Mouse (Mus musculus): ENCODE data around the gene Shc1. TPM values are rescaled to one million over a fixed set of nuclear protein-coding genes. Genes with fewer than 3 reads are reported as not detected.
A peak's percentile ranks its signal among the peaks of the same experiment; 100 is the strongest.

Gene Shc1
- total RNA-seq, 1 experiment from 2014 or later = 50.8 TPM

- ATAC-seq (replicated peaks in 1 of 2; ENCODE audit: insufficient read depth in 1 of 2, low FRiP score in 2 of 2, low TSS enrichment in 1 of 2, low read depth in 1 of 2, poor library complexity in 2 of 2, severe bottlenecking in 2 of 2) = peak; percentile 76 to 80
These were observed 40.9 kb downstream of the Shc1 start for GRCm38 (mm10) chr3:89458965-89459807.

DNA sequence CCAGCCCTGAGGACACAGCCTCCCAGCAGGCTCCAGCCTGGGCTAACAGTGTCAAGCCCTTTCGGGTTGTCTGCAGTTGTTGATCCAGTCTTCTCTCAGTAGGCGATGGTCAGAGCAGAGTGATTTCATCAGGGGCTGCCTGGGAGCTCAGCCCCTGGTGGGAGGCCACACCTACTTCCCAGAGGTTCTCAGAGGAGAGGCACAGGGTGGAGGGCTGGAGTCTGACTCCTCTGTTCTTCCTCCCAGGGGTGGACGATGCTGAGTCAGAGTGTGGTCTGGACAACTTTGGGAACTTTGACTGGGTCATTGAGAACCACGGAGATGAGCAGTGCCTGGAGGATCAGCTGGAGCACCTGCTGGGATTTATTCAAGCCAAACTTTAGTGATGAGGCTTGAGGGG is 50.0 kb downstream of the Shc1 start:
- no peak for ATAC-seq (replicated peaks in 1 of 2; ENCODE audit: insufficient read depth in 1 of 2, low FRiP score in 2 of 2, low TSS enrichment in 1 of 2, low read depth in 1 of 2, poor library complexity in 2 of 2, severe bottlenecking in 2 of 2)

DNA sequence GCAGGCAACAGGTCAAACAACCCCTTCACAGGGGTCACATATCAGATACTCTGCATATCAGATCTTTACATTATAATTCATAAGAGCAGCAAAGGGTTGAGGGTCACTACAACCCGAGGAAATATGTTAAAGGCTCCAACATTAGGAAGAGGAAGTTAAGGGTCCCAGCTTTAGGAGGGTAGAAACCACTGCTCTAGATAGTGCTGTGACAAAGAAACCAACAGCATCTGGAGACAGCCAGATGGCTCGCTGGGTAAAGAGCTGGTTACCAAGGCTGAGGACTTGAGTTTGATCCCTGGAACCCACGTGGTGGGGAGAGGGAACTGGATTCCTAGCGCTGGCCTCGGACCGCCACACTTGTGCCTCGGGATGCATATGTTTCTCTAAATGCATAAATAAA is 54.0 kb downstream of the Shc1 start:
- ATAC-seq (replicated peaks in 1 of 2; ENCODE audit: insufficient read depth in 1 of 2, low FRiP score in 2 of 2, low TSS enrichment in 1 of 2, low read depth in 1 of 2, poor library complexity in 2 of 2, severe bottlenecking in 2 of 2) = no peak

GRCm38 (mm10) chr3:89473838-89474237 is 55.6 kb downstream of the Shc1 start:
- peak; percentile 27 to 29; a peak in 1 of 4 replicates for ATAC-seq (replicated peaks in 1 of 2; ENCODE audit: insufficient read depth in 1 of 2, low FRiP score in 2 of 2, low TSS enrichment in 1 of 2, low read depth in 1 of 2, poor library complexity in 2 of 2, severe bottlenecking in 2 of 2)

GRCm38 (mm10) chr3:89479055-89479454 is 60.8 kb downstream of the Shc1 start:
- no peak for ATAC-seq (replicated peaks in 1 of 2; ENCODE audit: insufficient read depth in 1 of 2, low FRiP score in 2 of 2, low TSS enrichment in 1 of 2, low read depth in 1 of 2, poor library complexity in 2 of 2, severe bottlenecking in 2 of 2)

Other genes starting within 250 kb of the Shc1 start
- gene Scamp3, start 241.0 kb upstream of the Shc1 start, total RNA-seq (2017) = 23.5 and 23.8 TPM in 2 replicates
- gene Fam189b, start 235.3 kb upstream of the Shc1 start, total RNA-seq (2017) = 7.3 and 8.0 TPM in 2 replicates
- gene Gba, start 215.5 kb upstream of the Shc1 start, total RNA-seq (2017) = 33.2 and 43.8 TPM in 2 replicates
- gene Thbs3, start 203.3 kb upstream of the Shc1 start, total RNA-seq (2017) = 0.38 TPM in 1 of 2 replicates, not detected in the other
- 52.1 and 81.3 TPM in 2 replicates for gene Mtx1, start 191.4 kb upstream of the Shc1 start, total RNA-seq (2017)
- 0.44 and 1.7 TPM in 2 replicates for gene Muc1, start 189.4 kb upstream of the Shc1 start, total RNA-seq (2017)
- gene Krtcap2, start 172.5 kb upstream of the Shc1 start, total RNA-seq (2017) = 108 and 186 TPM in 2 replicates
- gene Trim46, start 172.1 kb upstream of the Shc1 start, total RNA-seq (2017) = 3.4 and 3.8 TPM in 2 replicates
- 65.6 and 96.1 TPM in 2 replicates for gene Dpm3, start 159.1 kb upstream of the Shc1 start, total RNA-seq (2017)
- 96.6 and 133 TPM in 2 replicates for gene Slc50a1, start 147.9 kb upstream of the Shc1 start, total RNA-seq (2017)
- 0.75 TPM in 1 of 2 replicates, not detected in the other for gene Efna1, start 137.3 kb upstream of the Shc1 start, total RNA-seq (2017)
- gene Efna3, start 95.5 kb upstream of the Shc1 start, total RNA-seq (2017) = not detected in 2 replicates
- gene Efna4, start 80.4 kb upstream of the Shc1 start, total RNA-seq (2017) = 0.99 and 3.4 TPM in 2 replicates
- 28.9 and 30.9 TPM in 2 replicates for gene Adam15, start 68.4 kb upstream of the Shc1 start, total RNA-seq (2017)
- not detected in 2 replicates for gene Dcst2, start 56.5 kb upstream of the Shc1 start, total RNA-seq (2017)
- not detected in 2 replicates for gene Dcst1, start 53.2 kb upstream of the Shc1 start, total RNA-seq (2017)
- 8.6 and 9.9 TPM in 2 replicates for gene Zbtb7b, start 23.7 kb upstream of the Shc1 start, total RNA-seq (2017)
- 0.15 and 1.9 TPM in 2 replicates for gene Lenep, start 15.7 kb upstream of the Shc1 start, total RNA-seq (2017)
- 12.9 and 18.2 TPM in 2 replicates for gene Flad1, start 6.6 kb upstream of the Shc1 start, total RNA-seq (2017)
- gene Cks1b, start 60 bp upstream of the Shc1 start, total RNA-seq (2017) = 106 and 133 TPM in 2 replicates
- gene Pygo2, start 11.8 kb downstream of the Shc1 start, total RNA-seq (2017) = 11.8 and 14.3 TPM in 2 replicates
- 26.7 and 28.4 TPM in 2 replicates for gene Pbxip1, start 18.3 kb downstream of the Shc1 start, total RNA-seq (2017)
- gene Pmvk, start 36.1 kb downstream of the Shc1 start, total RNA-seq (2017) = 21.4 and 21.6 TPM in 2 replicates
- gene Kcnn3, start 101.7 kb downstream of the Shc1 start, total RNA-seq (2017) = not detected in 2 replicates

Data from hematopoietic stem cell, adult 5-6 weeks (primary cell).